Comparison of ENCODE assay signal across 29 mouse cellular contexts in the genomic region with DNA sequence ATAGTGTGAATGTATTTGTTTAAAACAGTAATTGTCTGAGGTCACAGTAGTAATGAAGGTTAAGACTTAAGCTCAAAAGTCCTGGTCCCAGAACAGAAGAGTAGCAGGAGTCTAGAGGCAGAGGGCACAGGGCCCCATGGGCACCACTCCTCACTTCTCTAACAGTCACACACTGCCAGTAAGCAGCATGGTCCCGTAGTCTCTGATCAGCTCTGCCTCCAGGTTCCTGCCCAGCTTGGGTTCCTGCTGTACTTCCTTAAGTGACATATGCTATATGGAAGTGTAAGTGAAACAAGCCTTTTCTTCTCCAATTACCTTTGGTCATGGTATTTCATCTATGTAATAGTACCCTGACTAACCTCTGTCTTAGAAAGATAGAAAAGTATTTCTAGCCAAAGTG. TPM values are rescaled to one million over a fixed set of nuclear protein-coding genes. Genes with fewer than 3 reads are reported as not detected.
"Had no signal": no experiment of that assay in that cellular context is flagged by ENCODE, and none has a peak within 500 bp of the region (broad histone marks: within the 10 kb centered on the region; RNA-seq: fewer than 3 reads in every experiment).

No protein-coding gene starts in this region.

- DNase-seq: cerebellum, adult 8-10 months; cerebellum, adult 9-10 months; cerebellum, adult 9-11 months; cerebellum, postnatal 10 days; cerebellum, postnatal 14 days; cerebellum, postnatal 25 days; cerebellum, postnatal 36 days; embryo, embryonic 11 days; forebrain, postnatal 0 days; gastrocnemius, adult 2 months; gastrocnemius, postnatal 10 days; gastrocnemius, postnatal 14 days; gastrocnemius, postnatal 25 days; gastrocnemius, postnatal 36 days; heart, adult 11 months; heart, adult 18-20 months; heart, adult 2 months had no signal

- ATAC-seq: forebrain, embryonic 13.5 days; forebrain, embryonic 14.5 days; forebrain, embryonic 15.5 days; forebrain, embryonic 16.5 days; forebrain, postnatal 0 days had no signal

RNA-seq across cellular contexts. Expression of a gene that starts 14.8 kb away (rescaled TPM):
- total RNA-seq: forebrain, postnatal 0 days; gastrocnemius, adult 18-20 months; gastrocnemius, adult 2 months; gastrocnemius, adult 8-10 months; gastrocnemius, postnatal 10 days; gastrocnemius, postnatal 14 days; gastrocnemius, postnatal 25 days; gastrocnemius, postnatal 36 days; gastrocnemius, postnatal 4 days; heart, adult 2 months; heart, adult 8-10 months had no signal
- polyA plus RNA-seq: cortical plate, adult 2 months; erythroblast, embryonic 14.5 days; forebrain, embryonic 10.5 days; forebrain, embryonic 13.5 days; forebrain, embryonic 14.5 days; forebrain, embryonic 15.5 days; forebrain, embryonic 16.5 days; forebrain, postnatal 0 days; heart, embryonic 10.5 days had no signal
